Mouse (Mus musculus) MEL-GATA-1-ER (cell line): ENCODE measurements around the gene Gigyf2.

Source experiments
- DNase-seq: peaks from one replicate; pipeline ENCODE4 v3.0.0-alpha.2; 2012; ENCODE audit warnings: low read depth; ENCODE audit errors: extremely low read depth

The Gigyf2 gene

DNA sequence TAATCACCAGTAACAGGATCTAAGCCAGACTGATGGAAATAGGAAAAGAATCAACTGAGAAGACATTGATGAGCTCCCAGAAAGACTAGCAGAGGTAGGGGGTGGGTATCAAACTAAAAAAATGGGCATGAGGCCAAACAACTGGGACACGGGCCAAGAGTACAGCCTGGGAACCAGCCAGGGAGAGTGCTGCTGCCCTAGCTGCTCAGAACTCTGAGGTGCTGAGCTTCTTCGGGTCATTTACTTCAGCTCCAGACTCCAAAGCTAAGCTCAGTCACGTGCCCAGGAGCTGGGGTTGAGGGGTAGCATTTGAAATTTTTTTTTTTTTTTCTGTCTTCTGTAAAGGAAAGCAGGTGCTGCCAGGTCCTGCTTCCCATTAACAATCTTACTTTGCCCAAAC, 10.1 kb upstream of the Gigyf2 start:
- DNase-seq, result no peak

DNA sequence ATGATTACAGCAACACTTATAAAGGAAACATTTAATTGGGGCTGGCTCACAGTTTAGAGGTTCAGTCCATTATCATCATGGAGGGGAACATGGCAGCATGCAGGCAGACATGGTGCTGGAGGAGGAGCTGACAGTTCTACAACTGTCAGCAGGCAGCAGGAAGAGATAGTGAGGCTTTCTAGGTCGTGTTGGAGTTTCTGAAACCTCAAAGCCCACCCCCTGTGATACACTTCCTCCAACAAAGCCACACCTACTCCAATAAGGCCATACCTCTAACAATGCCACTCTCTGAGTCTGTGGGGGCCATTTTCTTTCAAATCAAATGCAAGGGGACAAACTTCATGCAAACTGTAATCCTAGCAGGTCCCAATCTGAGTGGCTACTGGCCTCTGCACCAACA, 5.7 kb upstream of the Gigyf2 start:
- peak; percentile 35 for DNase-seq

DNA sequence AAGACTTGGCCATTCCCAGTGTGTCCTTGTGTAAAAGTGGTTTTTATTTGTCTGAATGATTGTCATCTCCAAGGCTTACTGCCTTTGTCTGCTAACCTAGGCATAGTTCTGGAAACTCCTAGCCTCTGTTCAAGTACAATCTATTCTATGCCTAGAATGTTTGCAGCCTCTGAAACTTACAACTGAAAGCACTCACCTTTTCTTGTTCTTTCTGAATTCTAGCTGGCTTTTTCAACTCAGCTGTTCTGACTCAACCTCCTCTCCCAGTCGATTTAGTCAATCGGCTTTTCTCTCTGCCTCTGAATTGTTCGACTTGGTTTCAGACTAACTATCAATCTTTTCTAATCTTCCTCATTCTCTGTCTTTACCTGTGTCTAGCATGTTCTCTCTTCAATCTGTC, 4.0 kb upstream of the Gigyf2 start:
- DNase-seq, result no peak

DNA sequence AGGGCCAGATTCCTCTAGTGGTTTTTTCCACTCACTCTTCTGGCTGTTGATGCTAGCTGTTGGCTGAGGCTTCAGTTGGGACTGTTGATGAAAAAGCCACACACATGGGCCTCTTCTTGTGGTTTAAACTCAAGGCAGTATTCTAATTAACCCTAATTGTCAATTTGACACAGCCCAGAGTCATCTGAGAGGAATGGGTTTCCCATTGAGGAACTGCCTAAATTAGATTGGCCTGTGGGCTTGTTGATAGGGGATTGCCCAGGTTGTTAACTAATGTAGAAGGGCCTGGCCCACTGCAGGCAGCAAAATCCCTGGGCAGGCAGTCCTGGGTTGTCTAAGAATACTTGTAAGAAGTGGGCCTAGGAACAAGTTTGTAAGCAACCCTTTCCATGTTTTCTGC, 2.1 kb upstream of the Gigyf2 start:
- DNase-seq, result no peak

DNA sequence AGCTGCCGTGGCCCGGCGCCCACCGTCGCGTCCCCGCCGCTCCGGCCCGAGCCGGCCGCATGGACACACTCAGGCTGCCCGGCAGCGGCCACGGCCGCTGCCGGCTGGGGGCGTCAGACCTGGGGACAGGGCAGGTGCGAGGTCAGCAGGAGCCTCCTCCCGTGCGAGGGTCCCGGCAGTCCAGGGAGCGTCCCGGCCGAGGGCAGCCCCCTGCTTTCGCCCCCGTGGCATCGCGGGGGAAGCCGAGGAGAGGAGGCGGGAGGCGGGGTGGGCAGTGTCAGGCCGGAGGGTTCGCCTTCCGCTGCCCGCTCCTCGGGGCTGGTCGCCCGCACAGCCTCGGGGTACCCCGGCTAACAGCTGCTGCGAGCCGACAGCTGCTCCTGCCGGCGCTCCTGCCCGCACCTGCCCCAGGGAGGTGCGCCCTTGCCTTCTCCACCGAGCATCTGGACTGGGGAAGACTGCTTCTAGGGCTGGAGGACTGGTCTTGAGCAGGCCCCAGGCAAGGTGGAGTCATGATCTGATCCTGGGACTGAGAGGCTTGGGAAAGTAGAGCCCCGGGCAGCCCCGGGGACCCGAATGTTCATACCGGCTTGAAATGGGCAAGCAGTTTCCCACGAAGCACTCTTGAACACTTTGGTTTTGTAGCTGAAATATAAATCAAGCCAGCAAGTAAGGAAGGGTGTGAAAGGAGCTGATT, 515 bp downstream of the Gigyf2 start:
- DNase-seq, result peak; percentile 44

DNA sequence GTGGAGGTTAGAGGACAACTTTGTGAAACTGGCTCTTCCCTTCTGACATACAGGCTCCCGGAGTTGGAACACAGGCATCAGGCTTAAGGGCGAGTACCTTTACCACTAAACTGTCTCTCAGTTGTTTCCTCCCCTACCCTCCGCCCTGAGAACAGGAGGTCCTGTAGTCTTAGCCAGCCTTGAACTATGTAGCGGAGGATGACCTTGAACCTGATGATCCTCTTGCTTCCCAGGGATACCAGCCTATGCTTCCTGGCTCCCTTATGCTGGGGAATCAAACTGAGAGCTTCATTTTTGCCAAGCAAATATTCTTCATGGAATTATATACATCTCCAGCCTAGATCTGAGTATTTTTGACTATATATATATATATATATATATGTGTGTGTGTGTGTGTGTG, 5.0 kb downstream of the Gigyf2 start:
- DNase-seq, result no peak

DNA sequence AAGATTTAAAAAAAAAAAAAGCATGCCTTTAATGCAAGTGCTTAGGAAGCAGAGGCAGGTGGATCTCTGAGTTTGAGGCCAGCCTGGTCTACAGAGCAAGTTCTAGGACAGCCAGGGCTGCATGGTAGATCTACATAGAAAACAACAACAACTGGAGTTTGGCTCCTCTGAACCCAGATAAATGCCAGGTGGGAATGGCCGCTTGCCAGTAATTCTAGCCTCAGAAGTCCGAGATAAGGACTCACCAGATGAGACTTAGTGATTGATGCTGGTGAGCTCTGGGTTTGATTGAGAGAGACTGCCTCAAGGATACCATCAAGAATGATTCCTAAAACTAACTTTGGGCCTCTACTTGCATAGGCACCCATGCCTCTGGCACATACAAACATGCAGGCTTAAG, 23.8 kb downstream of the Gigyf2 start:
- DNase-seq, result no peak

DNA sequence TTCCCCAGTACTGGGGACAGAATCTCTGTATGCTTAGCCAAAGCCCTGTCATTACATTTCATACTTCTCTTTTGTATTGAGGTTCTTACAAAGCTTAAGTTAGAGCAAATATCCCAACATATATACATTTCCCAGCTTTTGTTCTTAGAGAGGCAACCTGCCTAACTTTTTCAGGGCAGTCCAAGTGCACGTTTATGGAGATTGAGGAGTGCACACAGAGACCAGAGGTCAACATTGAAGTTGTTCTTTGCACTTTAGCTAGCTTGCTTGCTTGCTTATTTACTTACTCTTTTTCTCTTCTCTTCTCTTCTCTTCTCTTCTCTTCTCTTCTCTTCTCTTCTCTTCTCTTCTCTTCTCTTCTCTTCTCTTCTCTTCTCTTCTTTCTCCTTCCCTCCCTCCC, 33.5 kb downstream of the Gigyf2 start:
- DNase-seq, result no peak

DNA sequence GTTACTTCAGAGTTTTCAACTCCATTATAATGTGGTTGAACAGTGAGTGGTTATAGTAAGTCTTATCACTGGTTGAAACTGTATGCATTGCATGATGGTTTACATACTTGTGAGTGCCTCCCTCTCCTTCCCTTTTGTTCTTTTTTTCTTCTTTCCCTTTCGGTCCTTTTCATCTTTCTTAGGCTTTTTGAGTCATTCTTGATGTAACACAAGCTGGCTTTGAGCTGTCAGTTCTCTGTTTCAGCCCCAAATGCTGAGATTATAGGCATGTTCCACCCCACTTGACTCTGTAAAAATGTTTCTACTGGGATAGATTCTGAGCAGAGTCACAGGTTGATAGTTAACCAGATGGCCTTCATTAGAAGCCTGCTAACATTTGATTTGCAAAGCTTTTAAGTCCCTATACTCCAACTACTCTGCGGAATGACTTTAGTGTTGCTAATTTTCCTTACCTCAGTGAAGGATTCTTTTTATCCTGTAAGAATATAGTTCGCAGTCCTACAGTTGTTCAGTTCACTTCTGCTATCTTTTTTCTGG, 51.3 kb downstream of the Gigyf2 start:
- DNase-seq, result no peak

DNA sequence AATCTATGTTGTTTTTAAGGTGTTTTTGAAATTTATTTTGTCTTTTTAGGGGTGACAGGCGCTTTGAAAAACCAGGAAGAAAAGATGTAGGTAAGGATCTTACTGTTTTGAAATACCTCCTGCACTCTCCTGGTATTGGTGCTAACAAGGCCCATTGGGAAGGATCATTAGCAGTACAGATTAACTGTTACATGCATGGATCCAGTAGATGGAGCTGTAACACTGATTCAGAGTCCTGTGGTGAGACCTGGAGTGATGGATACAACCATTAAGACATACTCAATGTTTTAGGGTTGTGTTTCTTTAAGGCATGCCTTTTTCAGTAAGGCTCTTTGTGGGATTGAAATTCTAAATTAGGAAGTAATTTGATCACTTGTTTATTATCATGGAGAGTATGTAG, 53.1 kb downstream of the Gigyf2 start:
- peak; percentile 7 for DNase-seq

DNA sequence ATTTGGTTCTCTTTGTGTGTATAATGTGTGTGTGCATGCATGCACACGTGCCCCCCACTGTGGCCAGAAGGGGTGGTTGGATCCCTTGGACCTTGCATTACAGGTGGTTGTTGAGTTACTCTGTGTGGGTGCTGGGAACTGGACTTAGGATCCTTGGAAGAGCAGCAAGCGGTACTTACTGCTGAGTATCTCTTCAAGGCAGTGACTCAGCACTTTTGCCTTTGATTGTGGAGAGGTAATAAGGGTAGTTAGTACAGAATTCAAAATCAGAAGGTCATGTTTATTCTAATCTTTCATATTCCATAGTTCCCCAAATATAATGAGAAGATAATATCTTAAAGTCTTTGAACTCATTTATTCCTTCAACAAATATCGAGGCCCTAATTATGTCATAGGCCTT, 54.4 kb downstream of the Gigyf2 start:
- DNase-seq, result no peak

DNA sequence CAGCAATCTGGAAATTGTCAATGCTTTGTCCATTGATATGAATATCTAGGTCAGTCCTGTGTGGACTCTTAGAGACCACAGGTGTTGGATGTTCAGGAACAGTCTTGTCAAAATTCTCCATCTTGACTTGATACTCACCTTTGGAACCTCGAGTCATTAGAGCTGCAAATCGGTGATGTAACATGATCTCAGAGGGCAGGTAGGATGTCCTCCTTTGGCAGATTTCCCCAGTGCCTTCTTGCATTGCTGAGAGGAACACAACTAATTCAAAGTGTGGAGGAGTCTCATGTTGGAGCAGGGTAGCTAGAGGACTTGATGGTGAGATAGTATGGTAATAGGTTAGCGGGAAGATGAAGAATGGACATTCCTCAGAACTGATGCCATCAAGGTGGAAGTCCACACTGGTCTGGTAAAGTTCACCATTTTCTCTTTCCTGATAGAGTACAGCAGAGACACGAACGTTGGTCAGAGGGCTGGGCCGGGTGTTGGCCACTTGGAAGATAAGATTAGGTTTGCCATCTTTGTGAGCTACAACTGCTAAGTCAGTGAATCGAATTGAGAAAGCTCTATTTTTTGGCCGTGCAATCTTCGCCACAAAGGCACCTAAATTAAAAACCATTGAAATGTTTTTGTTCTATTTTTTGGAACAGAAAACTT, 59.8 kb downstream of the Gigyf2 start:
- DNase-seq, result no peak

DNA sequence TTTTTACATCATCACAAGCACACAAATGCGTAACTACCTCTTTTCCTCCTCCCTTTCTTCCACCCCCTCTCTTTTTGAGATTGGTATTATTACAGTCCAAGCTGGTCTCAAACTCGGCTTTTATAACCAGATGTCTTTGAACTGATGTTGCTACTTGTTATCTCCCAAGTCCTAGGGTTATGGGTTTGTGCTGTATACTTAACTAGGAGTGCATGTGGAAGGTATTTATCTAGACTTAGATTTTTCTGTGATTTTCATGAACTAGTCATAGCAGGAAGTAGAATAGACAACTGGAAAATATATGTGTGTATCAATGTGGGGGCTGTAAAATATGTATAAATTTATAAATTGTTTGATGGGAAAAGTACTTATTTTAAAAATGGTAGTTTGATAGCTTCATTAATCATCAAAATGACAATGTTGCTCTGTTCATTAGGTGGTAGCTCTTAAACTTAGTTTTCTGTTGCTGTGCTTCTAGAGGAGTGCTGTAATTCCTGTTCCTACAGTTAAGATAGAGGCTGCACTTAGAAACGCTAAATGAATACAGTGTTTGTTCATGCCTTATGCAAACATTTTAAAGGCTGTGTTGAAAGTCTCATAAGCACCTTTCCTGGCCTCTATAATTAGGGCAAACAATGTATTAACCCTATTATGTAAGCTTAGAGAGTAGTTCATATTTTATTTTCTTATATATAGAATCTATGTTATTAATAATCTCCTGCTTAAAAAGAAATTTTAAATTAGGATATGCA, 66.8 kb downstream of the Gigyf2 start:
- no peak for DNase-seq

DNA sequence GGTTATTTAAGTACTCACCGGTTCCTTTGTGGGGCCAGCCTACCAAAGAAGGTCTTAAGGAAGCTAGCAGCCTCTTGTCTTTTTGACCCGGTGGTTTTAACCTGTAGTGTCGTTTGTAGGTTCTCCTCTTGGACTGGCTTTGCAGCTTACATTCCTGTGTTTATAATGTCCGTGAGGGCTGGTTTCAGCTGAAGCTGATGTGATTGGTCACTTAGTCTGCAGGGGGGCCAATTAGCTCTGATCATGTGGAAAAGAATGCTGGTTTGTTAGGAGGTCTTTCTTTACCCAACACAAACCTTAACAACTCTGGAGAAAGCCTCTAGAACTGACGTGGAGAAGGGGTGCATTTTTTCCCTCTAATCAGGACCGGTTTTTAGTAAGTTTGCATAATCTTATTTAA, 67.8 kb downstream of the Gigyf2 start, which contains the start of gene Kcnj13:
Gene Kcnj13 (minus strand): TSS at position 136 of the 400 bp plus-strand sequence.
- no peak for DNase-seq

DNA sequence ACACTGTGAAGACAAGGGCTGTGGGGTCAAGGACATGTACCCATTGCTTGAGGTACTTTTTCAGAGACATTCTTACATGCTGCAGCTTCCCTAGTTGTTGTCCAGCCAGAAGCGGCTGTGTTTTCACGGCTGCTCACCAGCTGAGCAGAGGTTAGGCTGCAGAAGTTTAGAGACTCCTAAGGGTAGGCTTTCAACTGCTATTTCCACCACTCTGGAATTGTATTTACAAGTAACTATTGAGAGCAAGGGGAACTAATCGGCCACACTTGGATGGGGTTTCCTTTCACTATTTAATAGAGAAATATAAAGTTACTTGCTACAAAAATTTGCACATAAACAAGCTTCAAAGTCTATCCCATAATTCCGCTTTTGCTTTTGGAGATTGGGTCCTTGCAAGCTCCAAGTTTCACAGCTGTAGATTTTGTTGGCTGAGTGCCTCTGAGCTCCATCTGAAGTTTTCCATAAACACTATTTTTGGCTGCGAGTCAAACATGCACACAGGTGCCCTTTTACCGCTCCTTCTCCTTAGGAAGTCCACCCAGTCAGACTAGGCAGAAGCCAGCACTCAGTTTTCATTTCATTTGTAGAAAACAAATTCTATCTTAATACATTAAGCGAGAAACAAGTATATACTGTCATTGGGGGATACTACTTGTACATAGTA, 70.3 kb downstream of the Gigyf2 start:
- no peak for DNase-seq

DNA sequence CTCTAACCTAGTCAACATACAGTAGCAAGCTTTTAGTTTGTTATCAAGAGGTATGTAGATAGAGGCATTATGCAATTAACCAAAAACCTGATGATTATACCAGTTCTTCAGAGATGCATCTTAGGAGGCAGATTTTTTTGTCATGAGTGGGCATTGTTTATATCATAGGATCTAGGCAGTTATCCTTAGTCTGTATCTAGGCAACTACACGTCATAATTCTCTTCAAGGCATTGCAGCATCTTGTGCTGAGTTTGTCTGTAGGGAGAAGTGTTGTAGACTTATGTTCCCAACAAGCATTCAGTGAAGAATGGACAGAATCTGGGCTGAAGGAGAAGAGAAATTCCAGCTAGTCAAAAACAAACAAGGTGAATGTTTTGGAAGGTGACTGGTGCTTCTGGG, 77.9 kb downstream of the Gigyf2 start:
- DNase-seq, result no peak

DNA sequence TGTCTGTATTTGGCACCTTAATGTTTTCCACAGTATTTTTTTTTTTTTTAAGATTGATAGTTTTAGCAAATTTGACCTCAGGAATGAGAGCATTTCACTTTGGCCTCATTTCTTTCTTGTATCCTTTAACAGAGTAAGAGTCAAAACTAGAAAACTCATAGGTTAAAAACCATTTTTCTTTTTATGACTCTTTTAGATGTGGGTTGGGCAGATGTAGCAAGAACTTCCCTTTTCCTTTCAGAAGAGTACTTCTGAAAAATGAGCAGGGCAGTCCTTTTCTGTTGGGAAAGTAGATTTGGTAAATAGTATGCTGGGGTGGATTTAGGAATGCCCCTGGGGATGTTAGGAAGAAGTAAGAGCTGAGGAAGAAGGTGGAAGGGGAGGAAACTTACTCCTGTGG, 79.2 kb downstream of the Gigyf2 start:
- DNase-seq, result no peak

DNA sequence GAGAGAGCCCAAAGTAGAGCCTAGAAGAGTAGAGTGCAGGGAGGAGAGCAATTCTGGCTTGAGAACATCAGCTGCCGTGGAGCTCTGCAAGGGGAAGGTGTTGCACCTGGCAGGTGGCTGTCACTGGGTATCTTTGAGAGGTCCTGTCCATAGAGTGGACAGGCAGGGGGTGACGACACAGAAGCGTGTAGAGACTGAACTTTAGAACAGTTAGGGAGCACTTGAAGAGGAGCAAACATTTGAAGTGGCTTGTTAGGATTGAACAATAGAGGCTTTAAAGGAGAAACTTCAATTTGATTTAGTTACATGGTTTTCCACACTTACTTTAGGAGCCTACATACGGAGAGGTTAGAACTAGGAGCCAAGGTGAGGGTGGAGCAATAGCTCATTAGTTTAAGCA, 82.6 kb downstream of the Gigyf2 start:
- DNase-seq, result no peak

DNA sequence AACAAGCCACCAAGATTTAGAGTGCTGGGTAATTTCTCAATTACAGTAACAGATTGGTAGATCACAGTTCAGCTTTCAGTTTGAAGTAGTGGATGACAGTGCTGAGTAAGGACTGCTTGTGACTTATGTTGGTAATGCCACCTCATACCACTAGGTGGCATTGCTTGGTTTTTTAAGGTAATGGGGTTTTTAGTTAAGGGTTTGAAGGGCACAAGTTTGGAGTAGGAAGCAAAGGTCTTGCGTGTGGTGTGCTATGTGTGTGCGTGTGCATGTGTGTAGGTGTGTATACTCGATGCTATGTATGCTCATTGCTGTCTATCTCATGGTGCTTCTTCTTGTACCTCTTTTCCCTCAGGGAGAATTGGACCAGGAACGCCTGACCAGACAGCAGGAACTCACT, 91.9 kb downstream of the Gigyf2 start:
- peak; percentile 54 for DNase-seq

DNA sequence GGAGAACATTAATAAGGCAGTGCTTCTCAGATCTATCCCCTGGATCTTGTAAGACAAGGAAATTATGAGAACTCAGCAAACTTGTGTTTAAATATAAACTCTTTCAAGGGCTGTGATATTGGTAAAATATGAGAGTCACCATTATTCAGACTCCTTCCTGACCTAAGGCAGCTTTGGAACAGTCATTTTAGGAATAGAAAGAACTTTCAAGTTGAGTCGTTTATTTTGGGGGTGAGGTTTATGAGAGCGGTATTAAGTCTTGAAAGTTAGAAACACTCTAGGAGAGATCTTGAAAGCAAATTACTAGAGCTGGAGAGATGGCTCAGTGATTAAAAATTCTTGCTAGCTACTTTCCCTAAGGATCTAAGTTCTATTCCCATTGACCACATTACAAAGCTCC, 108.3 kb downstream of the Gigyf2 start:
- DNase-seq, result no peak

DNA sequence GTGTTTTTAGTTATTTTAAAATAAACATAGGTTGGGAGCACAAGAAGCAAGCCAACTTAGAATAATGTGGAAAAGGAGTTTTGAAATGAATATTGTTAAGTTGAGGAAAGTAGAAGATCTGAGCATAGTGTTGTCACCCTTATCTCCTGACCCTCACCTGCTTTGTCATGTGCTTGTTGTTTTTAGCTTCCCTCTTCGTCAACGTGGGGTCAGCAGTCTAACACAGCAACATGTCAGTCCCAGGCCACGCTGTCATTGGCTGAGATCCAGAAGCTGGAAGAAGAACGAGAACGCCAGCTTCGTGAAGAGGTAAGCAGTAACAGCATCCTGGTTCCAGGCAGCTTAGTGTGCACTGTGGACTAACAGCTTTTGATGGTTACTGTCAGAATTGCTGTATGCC, 109.8 kb downstream of the Gigyf2 start:
- DNase-seq, result no peak
